Mouse (Mus musculus): ENCODE measurements around the gene Sult2a3. TPM values are rescaled to one million over a fixed set of nuclear protein-coding genes. Genes with fewer than 3 reads are reported as not detected.

Gene Sult2a3
- not detected for total RNA-seq (2023)

DNA sequence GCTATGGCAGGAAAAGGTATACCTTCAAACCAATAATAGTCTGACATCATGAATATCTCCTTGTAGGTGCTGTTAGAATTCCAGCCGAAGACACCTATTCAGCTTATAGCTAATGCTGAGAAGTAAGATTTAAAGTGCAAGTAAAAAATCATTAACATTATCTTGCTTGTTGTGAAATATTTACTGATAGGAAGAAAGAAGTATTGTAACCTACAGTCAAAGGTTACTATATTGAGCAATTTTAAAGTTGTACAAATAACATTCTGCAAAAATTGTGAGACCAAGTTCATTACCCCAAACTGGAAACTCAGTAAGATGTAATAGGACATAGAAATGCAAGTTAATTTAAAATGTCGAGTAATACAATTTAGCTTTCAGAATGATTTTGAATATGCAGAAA is at the start of gene Sult2a3:
Gene Sult2a3 (minus strand): TSS at position 101 of the 400 bp plus-strand sequence.

Other genes with a start within 250 kb of the Sult2a3 start
- not detected for gene Sult2a4, start 133.4 kb downstream of the Sult2a3 start, total RNA-seq (2023)
- gene Sult2a6, start 131.8 kb upstream of the Sult2a3 start, total RNA-seq (2023): not detected
- not detected for gene Obox8, start 210.5 kb upstream of the Sult2a3 start, total RNA-seq (2023)

All from CD8-positive naive resting alpha-beta T cell, adult 57 days (primary cell).